In the genomic region with DNA sequence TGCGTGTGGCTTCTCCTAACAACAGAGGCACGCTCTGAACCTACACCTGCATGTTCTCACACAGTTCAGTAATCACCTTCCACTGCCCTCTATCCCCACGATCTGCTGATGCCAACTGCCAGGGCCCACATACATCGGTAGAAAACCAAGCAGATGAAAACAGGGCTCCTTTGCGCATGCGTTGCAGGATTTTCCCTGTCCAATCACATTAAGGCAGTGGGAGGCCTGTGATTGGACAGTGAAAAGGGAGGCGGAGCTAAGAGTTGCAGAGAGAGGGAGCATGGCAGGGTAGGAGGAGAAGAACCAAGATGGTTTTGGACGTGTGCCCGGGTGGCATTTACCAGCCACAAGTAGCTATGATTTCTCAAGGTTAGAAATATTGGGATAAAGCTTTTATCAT, we compare ENCODE assay signal across 17 mouse cellular contexts.
"Had no signal": no experiment of that assay in that cellular context is flagged by ENCODE, and none has a peak within 500 bp of the region (broad histone marks: within the 10 kb centered on the region; RNA-seq: fewer than 3 reads in every experiment).

No protein-coding gene starts in this region.

- H3K4me1 ChIP-seq: liver, embryonic 12.5 days; liver, embryonic 15.5 days; midbrain, embryonic 10.5 days; midbrain, embryonic 13.5 days; neural tube, embryonic 13.5 days had no signal

- H3K36me3 ChIP-seq: lung, embryonic 15.5 days; midbrain, embryonic 13.5 days; neural tube, embryonic 13.5 days had no signal

- ATAC-seq: liver, embryonic 12.5 days; midbrain, embryonic 13.5 days; midbrain, embryonic 16.5 days had no signal

- H3K4me3 ChIP-seq: limb, embryonic 12.5 days; limb, embryonic 15.5 days; liver, embryonic 12.5 days; liver, embryonic 15.5 days; lung, embryonic 15.5 days; midbrain, embryonic 10.5 days; midbrain, embryonic 13.5 days; myocyte; neural tube, embryonic 13.5 days had no signal

- DNase-seq: kidney, postnatal 10 days; left cerebral cortex, postnatal 4 days; lung, adult 18-20 months; retina, postnatal 1 day; right cerebral cortex, postnatal 25 days; thymus, adult 18-20 months had no signal

- H3K27me3 ChIP-seq: limb, embryonic 12.5 days; limb, embryonic 15.5 days; liver, embryonic 12.5 days; liver, embryonic 15.5 days; lung, embryonic 15.5 days; megakaryocyte, embryonic 14.5 days; midbrain, embryonic 13.5 days; neural tube, embryonic 13.5 days had no signal

- H3K27ac ChIP-seq: limb, embryonic 12.5 days; limb, embryonic 15.5 days; liver, embryonic 12.5 days; liver, embryonic 15.5 days; lung, embryonic 15.5 days; midbrain, embryonic 10.5 days; midbrain, embryonic 13.5 days; neural tube, embryonic 13.5 days had no signal
